Mouse (Mus musculus) layer of hippocampus, adult 11-12 months (tissue): ENCODE measurements around the gene Ttll11.

Source experiments
- DNase-seq: peaks from one replicate; pipeline ENCODE4 v3.0.0; 2022; ENCODE audit warnings: low spot score

The Ttll11 gene

DNA sequence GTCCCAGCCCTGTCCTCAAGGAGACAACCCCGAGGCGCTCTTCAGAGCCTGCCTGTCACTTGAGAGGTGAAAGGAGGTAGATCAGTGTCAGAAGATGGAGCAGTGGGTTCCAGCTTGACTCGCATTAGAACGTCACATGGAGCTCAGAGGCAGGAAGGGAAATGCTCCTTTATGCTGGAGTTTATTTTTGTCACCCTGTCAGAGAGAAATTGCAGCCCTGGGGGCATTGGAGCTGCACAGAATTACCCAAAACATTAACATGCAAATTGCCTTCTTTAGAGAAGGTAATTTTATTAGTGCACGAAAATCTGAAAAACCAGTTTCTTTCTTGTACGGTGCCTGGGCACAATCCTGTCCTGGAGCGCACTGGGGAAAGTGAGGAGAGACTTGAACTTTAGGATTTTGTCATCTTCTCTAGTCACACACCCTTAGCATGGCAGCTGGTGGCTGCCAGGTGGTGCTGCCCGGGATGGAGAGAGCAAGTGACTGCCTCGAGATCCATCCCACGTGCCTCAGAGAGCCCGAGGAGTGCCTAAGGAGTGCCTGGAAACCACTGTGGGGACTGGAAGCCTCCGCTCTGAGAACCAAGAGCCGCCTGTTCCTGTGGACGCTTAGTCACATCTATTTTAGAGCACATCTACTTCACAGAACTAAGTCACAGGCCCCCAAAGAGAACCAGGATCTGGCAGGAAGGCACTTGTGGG, 211.7 kb downstream of the Ttll11 start:
- DNase-seq = peak; percentile 25

DNA sequence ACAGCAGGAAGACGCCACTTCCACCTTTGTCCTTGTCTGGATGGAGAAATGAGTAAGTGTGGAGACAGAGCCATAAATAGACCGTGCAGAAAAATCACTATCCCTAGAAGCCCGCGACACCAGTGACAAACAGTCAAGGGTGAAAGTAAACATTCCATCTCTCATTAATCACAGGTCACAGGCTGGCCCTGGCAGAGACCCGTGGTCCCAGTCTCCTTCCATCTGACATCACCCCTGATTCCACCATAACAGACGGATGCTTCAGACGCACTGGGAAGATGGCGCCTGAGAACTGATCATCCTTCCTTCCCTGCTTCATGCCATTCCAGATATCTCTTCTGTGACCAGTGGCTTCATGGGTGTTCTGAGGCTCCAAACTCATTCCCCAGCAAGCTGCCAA, 215.4 kb downstream of the Ttll11 start:
- DNase-seq = no peak

DNA sequence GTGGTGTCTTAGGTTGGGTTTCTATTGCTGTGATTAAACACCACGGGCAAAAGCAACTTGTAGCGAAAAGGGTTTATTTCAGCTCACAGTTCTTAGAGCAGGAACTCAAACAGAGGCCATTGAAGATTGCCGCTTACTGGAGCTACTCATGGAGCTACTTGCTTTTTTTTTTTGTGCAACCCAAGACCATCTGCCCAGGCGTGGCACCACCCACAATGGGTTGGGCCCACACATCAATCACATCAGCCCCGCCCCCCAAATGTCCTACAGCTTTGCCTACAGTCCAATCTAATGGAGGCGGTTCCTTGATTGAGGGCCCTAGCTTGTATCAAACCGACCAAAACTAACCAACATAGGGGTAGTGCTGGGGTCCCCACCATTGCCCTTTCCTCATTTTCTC, 215.9 kb downstream of the Ttll11 start:
- DNase-seq = no peak

DNA sequence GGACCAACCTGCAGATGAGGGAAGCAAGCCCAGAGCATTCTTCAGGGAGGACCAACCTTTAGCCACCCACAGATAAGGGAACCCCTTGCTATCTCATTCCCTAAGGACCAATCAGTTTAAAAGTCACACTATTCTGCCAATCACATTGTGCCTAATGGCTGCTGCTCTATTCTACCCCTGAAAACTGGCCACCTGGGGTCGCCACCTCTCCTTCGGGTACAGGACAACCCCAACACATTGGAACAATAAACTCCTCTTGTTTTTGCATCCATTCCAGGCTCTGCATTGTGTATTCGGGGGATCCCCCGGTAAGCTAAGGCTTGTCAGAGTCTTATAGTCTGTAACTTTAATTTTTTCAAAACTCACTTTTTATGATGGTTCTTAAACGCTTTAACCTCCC, 218.3 kb downstream of the Ttll11 start:
- no peak for DNase-seq

DNA sequence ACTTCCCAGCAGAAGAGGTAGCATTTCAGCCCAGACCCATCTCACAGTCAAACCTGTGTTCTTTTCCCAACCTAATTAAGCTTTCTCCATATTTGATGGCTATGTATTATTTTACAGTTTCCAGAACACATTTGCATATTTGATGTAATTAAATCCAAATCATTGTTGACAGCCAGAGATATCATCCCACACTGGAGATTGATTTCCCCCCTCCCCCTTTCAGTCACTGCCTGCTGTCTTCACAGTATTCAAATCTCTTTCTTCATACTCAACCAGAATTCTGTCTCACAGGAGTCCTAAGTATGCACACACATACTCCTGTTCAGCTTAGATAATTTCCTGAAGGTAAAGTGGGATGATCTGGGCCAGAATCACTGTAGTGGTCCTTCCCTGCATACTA, 218.8 kb downstream of the Ttll11 start:
- no peak for DNase-seq

DNA sequence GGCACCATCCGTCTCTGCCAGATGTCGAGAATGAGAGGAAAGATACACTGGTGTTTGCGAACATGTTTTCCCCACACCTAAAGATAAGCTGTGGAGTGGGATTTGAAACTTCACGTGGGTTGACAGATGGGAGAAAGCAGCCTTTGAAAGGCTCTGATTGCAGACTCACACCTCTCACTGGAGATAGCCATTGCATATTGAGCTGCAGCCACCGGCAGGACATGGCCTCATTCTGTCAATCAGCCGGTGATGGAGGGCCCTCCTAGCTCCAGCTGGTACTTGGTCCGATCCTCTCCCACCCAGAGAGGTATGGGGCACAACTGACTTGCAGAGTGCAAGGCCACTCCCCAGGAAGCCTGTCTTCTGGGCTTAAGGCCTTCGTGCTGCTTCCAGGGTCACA, 219.4 kb downstream of the Ttll11 start:
- DNase-seq = no peak

DNA sequence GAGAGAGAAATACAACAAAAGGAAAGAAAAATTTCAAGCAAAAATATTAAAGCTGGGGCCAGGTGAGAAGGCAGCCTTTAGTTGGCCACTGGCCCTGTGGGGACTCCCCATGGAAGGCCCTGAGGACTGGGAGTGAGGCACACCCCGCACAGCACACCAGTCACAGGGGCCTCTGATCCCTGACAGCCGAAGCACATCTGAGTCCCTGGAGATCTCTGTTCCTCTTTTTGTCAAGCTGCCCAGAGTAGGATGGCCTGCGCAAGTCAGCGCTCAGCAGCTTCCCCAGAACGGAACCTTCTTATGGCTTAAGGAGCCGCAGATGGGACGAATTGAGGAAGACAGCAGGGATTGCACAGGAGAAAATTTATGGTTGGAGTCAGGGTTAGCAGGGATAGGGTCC, 223.2 kb downstream of the Ttll11 start:
- DNase-seq = no peak

DNA sequence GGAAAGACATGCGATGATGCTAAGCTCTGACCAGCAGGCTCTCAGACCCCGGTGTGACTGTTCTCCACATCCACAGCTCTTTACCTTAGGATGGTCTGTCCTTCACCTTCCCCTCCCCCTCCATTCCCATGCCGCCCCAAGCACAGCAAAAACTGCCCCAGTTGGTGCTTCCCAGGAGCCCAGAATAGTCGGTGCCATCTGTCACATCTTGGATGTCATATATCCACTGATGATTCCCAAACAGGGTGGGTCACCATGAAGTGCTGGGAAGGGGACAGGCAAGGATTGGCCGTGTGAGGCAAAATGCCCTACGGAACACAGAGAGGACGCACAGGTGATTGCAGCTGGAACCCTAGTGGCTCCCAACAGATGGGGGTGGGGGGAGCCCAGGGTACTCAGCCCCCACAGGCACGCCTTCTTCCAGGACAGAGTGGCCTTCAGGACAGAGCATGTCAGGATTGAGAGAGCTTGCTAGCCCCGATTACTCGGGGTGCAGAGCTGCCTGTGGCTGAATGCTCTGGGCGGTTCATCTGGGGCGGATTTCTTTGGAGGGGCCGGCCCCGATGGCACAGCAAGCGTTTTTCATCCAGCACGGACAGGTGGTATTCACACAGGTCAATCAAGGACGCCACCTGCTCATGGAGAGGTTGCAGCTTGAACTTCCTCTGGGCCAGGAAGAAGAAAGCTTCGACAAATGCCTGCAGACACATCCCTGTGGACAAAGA, 227.8 kb downstream of the Ttll11 start:
- DNase-seq = no peak

DNA sequence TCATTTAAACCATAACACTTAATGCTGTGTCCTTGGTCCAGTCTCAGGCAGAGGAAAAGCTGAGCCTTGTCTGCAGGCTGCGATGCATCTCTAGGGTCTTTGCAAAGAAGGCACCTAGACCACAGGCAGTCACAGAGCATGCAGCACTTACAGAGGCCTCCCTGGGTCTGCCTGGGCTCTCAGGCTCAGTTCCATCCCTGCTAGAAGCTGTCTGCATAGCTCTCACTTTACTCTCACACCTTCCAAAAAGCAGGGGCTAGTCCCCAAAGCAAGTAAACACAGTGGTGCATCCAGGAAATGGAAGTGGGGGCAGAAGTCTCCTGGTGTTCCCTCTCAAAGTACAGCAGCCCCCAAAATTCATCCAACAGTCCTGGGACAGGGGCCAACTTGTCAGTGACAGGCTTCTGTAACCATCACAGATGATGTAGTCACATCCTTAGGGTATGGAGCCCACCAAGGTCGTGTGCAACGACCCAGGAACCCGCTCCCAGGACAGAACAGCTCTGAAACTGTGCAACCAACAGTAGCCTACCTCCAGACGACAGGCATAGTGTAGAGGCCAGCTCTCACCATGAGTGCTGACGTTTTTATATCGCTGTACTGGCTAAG, 229.1 kb downstream of the Ttll11 start:
- DNase-seq = no peak

DNA sequence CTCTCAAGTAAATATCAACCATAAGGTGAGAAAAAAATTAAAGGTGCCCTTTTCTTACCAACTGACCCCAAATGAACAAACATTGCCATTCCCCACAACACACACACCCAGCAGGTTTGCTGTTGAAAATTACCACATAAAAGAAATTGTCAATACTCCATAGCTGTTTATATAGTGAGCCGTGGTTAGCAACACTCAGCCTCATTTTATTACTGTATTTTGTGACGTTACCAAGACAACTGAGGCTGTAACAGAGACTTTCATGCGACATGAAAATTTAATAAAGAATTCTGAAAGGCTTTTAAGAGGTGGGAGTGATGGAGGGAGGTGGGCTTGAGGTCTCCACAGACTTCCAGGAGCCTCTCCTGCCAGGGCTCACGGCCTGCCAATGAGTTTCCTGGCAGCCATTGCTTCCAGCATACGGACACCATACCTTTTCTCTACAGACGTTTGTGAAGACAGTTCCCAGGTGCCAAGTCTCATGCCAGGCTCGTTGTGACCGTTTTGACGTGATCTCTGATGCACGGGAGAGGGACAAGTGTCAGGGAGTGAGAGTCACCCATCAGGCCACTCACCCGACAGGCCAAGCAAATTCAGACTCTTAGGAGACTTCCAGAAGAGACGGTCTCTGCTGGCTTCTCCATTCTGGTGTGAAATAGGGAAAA, 232.2 kb downstream of the Ttll11 start:
- no peak for DNase-seq

DNA sequence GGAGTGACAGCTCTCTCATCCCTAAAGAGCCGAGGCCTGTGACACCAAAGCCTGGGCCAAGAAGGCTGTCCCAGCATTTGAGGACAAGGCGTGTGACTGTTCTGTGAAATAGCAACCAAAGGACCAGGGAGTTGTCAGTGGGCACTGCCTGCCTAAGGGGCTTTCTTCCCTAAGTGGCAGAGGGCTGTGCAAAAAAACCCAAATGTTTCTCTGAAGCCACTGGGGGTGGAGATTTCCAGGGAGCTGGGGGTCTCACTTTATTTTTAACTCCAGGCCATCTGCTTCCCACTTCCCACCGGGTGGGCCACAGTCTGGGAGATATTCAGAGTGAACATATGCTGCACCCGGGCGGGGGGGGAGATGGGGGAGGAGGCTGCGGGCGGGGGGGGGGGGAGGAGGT, 233.1 kb downstream of the Ttll11 start:
- DNase-seq = no peak

DNA sequence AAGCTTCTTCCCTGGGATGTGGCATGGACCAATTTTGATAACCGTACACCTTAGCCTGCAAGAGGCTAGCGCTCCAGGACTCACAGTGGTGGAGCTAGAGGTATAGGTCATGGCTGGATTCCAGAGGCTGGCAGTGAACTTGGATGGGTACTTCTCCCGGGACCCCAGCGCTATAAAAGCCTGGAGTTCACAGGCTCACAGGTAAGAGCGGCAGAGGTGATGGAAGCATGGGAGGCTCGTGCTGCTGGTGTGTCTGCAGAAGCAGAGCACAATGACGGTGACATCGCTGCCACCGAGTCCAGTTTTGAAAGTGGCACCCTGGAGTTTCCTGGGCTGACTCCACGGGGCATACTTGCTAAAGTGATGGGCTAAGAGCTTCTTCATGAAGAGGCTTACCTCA, 233.8 kb downstream of the Ttll11 start:
- no peak for DNase-seq

DNA sequence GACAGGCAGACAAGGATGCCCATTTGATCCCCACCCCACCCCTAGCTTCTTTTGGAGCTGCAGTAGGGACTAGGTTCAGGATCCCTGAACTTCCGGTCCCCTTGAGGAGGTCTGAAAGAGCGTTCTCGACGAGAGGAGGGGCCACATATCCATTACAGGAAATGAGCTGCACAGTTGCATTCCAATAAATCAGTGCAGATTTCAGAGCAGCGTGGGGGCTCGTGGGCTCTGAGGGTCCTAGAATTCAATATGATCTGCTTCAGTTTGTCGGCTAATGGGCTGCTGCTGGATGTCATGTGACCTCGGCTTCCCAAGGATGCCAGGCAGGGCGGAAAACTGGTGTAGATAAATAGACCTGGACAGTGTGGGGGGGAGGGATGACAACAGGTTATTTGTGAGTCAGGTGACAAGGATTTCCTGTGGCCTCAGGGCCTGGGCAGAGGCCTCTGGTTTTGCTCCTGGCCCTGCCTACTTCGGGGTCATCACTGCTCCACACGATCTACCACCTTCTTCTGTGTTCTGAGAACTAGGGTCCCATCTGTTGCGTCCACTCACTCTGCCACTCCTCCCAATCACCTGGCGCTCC, 240.0 kb downstream of the Ttll11 start:
- DNase-seq = no peak

DNA sequence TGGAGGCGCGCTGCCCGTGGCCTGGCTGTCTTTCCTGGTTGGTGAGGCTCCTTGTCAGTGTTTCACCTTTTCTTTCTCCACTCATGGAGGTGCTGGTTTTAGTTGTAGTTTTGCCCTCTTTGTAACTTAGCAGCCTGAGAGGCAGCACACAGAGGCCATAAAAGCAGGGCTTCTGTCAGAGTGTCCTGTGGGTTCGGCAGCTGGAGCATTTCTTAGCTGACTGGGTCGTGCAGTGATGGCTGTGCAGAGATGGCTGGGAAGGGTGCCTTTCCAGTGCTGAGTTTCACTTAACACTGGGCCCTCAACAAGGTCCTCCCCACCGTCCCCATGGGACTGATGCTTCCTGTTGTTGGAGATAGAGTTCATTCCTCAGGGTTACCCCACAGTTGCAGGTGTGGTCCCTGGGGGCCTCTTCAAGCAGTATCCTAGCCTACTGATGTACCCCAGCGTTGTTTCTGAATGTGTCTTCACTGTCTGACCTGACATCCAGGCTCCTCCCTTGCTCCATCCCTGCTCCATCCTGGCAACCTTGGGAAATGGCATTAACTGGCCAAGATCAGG, 242.2 kb downstream of the Ttll11 start:
- no peak for DNase-seq

DNA sequence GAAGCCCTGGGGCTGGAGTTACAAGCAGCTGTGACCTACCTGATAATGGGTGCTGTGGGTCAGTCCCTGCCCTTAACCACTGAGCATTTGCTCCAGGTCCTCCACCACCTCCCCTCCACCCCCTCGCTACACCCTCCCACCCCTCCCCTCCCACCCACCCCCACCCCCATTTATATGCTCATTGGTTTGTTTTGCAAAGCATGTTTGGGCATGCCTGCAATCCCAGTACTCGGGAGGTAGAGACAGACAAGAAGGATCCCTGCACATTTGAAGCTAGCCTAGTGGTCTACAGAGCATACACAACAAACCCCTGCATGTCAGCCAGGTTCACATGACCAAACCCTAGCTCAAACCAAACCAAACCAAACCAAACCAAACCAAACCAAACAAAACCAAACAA, 243.7 kb downstream of the Ttll11 start:
- no peak for DNase-seq

DNA sequence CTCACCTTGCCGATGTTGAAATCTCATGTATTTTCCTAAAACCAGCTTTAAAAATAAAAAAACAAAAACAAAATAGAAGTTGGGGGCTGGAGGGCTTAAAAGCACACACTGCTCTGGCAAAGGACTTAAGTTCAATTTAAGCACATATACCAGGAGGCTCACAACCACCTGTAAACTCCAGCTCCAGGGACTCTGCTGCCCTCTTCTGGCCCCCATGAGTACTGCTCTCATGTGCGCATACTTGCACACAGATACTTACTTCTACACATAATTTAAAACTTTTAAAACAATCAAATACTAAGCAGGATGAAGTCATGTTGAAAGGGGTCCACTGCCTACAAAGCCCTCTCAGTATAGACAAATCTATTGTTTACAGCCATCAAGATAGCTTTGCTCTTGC, 244.7 kb downstream of the Ttll11 start:
- no peak for DNase-seq

DNA sequence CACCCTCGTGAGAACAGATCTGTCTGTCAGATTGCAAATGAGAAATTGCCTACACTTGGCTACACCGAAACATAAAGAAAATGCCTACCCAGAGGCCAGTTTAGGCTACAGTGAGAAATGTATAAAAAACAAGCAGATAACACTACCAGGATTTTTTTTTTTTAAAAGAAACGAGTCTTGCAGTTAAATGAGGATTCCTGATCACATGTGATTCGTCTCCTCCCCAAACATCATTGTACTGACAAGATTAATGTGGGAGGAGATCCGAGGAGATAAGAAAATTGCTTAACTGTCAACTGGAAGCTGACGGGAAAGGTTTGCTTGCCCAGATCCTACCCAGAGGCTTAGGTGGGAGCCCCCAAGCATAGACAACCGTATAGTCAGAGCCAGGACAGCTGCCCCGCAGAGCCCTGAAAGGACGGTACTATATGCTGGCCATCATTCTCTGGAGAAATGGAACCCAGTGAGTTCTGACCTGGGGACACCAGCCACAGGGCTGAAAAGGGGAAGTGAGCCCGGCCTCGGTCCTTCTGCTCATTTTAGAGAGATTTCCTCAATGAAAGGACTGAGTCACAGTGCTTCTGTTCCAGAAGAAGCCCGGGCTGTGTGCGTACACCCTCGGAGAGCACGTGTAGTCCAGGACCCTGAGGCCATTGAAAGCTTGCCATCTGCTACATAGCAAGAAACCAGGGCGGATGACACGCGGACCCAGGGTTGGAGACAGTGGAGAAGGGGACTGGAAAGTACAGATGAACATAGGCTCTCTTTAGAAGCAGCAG, 247.9 kb downstream of the Ttll11 start:
- no peak for DNase-seq

DNA sequence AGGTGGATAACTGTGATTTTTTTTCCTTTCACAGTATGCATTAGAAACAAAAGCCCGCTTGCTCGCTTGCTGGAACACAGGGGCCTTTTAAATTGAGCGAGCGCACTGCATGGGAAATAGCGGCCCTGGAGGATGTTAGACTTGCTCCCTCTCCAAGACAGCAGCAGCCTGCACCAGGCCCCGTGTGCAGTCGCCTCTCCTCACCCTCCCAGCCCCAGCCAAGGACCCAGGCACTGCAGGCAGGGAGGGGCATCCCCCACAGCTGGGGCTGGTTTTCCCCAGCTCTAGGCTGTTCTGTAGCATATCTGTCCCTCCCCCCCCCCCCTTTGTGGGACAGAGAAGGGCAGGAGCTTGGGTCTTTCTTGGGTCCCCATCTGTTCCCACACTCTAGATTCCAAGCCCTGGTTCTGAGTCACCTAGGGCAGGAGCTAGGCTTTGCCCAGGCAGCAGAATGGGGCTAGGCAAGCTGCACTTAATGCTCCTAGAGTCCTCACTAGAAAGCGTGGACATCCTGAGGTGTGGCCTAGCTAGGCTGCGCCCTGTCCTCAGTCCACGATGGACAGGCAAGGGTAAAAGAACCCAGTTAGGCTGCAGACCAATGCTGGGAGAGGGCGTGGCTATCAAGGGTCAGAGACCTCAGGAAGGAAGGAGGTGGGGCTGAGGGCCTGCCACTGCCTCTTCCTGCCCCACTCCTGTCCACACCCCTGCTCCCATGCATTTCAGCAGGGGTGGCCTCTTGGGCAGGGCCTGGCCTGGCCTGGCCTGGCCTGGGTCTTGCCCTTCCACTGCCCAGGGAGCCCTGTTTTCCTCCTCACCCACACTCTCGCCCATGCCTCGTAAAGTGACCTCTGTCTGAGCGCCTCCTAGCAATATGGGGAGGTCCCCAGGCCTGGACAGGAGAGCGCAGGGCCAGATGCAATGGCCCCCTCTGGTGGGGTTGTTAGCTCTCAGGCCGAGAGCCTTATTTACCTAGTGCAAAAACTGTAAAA, 250.3 kb downstream of the Ttll11 start:
- DNase-seq = peak; percentile 25

DNA sequence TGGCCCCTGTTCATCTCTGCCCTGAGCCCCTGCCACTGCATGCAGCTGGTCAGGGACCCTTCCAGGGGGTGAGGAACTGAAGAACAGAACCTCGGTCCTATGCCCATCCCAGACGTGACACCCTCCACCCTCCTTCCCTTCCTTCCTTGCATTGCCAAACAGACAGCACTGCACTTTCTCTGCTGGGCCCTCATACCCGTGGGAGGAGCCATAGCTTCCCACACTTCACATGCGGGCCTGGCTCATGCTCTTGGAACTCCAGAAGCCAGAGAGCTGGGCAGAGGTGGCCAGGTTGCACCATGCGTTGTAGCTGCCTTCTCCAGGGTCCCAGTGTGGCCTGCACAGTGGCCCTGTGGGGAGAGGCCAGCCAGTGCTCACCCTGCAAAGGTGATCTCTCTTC, 251.1 kb downstream of the Ttll11 start:
- DNase-seq = no peak

DNA sequence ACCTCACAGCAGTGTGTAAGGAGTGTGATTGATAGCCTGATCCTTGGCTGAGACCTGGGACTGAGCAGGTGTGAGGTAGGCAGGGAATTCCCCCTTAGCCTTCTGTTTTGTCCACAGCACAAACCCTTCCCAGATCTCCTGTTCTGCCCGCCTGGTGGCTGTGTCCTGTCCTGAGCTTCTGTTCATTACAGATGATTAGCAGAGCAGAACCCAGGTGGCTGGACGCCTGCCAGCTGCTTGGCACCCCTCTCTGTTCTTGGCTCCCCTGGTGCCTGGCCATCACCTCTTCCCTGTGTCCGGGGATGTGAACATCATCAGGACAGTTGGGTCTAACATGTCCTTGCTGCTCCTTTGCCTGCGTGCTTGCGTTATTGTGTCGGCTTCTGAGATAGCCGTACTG, 256.0 kb downstream of the Ttll11 start:
- no peak for DNase-seq
